Mouse (Mus musculus) MEL (cell line): ENCODE measurements around the gene Zfp653. TPM values are rescaled to one million over a fixed set of nuclear protein-coding genes. Genes with fewer than 3 reads are reported as not detected.

Experiments
- DNase-seq: peaks from one replicate; pipeline ENCODE4 v3.0.0; 2011; ENCODE audit warnings: low read depth, low spot score
- H3K27ac ChIP-seq: 2 replicates; pipeline ENCODE4 v1.5.1; 2012; ENCODE audit warnings: low read depth, mild to moderate bottlenecking, control low read depth, low read length, moderate library complexity; ENCODE audit not compliant: control insufficient read depth
- H3K27me3 ChIP-seq, 2 experiments: fragments of 150-350 bp in 1 of 2; sonication (generic) in 1 of 2; 2 replicates each; pipeline ENCODE4 v1.6.1; 2012; ENCODE audit warnings: low read length in 2 of 2, mild to moderate bottlenecking in 2 of 2, improper control_type of control experiment in 1 of 2, moderate library complexity in 1 of 2; ENCODE audit not compliant: insufficient read depth in 2 of 2, control insufficient read depth in 1 of 2
- H3K36me3 ChIP-seq, 2 experiments: 2 replicates each; pipeline ENCODE4 v1.6.1; 2012 to 2014; ENCODE audit warnings: low read length in 2 of 2, improper control_type of control experiment in 1 of 2, inconsistent platforms in 1 of 2, mild to moderate bottlenecking in 1 of 2; ENCODE audit not compliant: insufficient read depth in 2 of 2, control insufficient read depth in 1 of 2
- H3K4me1 ChIP-seq, 2 experiments: fragments of 150-350 bp in 1 of 2; sonication (generic) in 1 of 2; 2 replicates each; pipeline ENCODE4 v1.6.1; 2012; ENCODE audit warnings: low read length in 2 of 2, improper control_type of control experiment in 1 of 2, mild to moderate bottlenecking in 1 of 2; ENCODE audit not compliant: insufficient read depth in 2 of 2, control insufficient read depth in 1 of 2
- H3K4me3 ChIP-seq, 2 experiments: fragments of 150-350 bp in 1 of 2; sonication (generic) in 1 of 2; 2 replicates each; pipeline ENCODE4 v1.5.1; 2012; ENCODE audit warnings: low read depth in 2 of 2, low read length in 2 of 2, mild to moderate bottlenecking in 2 of 2, moderate library complexity in 2 of 2, control low read depth in 1 of 2, improper control_type of control experiment in 1 of 2; ENCODE audit not compliant: control insufficient read depth in 1 of 2, insufficient read depth in 1 of 2
- H3K79me2 ChIP-seq: 2 replicates; pipeline ENCODE4 v1.6.1; 2012; ENCODE audit warnings: mild to moderate bottlenecking, low read length, moderate library complexity; ENCODE audit not compliant: control insufficient read depth, poor library complexity, insufficient read depth
- H3K9ac ChIP-seq: 2 replicates; pipeline ENCODE4 v1.6.1; 2012; ENCODE audit warnings: low read depth, mild to moderate bottlenecking, control low read depth, low read length, moderate library complexity; ENCODE audit not compliant: control insufficient read depth, poor library complexity, severe bottlenecking
- H3K9me3 ChIP-seq: fragments of 150-350 bp; sonication (generic); replicated peaks from 2 replicates; pipeline ENCODE4 v1.6.1; 2012; ENCODE audit warnings: mild to moderate bottlenecking, low read length, improper control_type of control experiment, moderate library complexity; ENCODE audit not compliant: insufficient read depth
- BHLHE40 ChIP-seq: IDR thresholded peaks from 2 replicates; pipeline ENCODE4 v1.6.1; 2012; ENCODE audit warnings: low read depth, mild to moderate bottlenecking, inconsistent platforms, low read length, improper control_type of control experiment, borderline replicate concordance
- CTCF ChIP-seq, 3 experiments: IDR thresholded peaks in 2 of 3; conservative IDR thresholded peaks in 1 of 3; 2 replicates each; pipeline ENCODE4 v1.5.1; 2011 to 2012; ENCODE audit warnings: low read length in 3 of 3, low read depth in 2 of 3, mild to moderate bottlenecking in 2 of 3, improper control_type of control experiment in 1 of 3, inconsistent platforms in 1 of 3, mixed read lengths in 1 of 3, moderate library complexity in 1 of 3; ENCODE audit not compliant: control insufficient read depth in 1 of 3, insufficient read depth in 1 of 3, poor library complexity in 1 of 3, severe bottlenecking in 1 of 3
- E2F4 ChIP-seq: IDR thresholded peaks from 2 replicates; pipeline ENCODE4 v1.6.1; 2011; ENCODE audit warnings: low read depth, low read length, improper control_type of control experiment, borderline replicate concordance
- GABPA ChIP-seq: IDR thresholded peaks from 2 replicates; pipeline ENCODE4 v1.6.1; 2012; ENCODE audit warnings: low read depth, mild to moderate bottlenecking, inconsistent platforms, low read length, improper control_type of control experiment, moderate library complexity
- GATA1 ChIP-seq: IDR thresholded peaks from 2 replicates; pipeline ENCODE4 v1.6.1; 2011; ENCODE audit warnings: low read depth, low read length, improper control_type of control experiment
- MAX ChIP-seq: IDR thresholded peaks from 2 replicates; pipeline ENCODE4 v1.6.1; 2011; ENCODE audit warnings: low read length, improper control_type of control experiment
- MAZ ChIP-seq: IDR thresholded peaks from 2 replicates; pipeline ENCODE4 v1.6.1; 2012; ENCODE audit warnings: low read depth, mild to moderate bottlenecking, inconsistent platforms, low read length, improper control_type of control experiment
- MYB ChIP-seq: IDR thresholded peaks from 2 replicates; pipeline ENCODE4 v1.6.1; 2011; ENCODE audit warnings: mild to moderate bottlenecking, low read depth, low read length, improper control_type of control experiment
- MYC ChIP-seq: IDR thresholded peaks from 2 replicates; pipeline ENCODE4 v1.6.1; 2011; ENCODE audit warnings: low read depth, mild to moderate bottlenecking, low read length, improper control_type of control experiment, moderate library complexity
- NRF1 ChIP-seq: IDR thresholded peaks from 2 replicates; pipeline ENCODE4 v1.6.1; 2014; ENCODE audit warnings: low read depth, mild to moderate bottlenecking, inconsistent platforms, low read length, improper control_type of control experiment, moderate library complexity; ENCODE audit not compliant: poor library complexity, insufficient read depth, severe bottlenecking
- POLR2AphosphoS2 ChIP-seq: IDR thresholded peaks from 2 replicates; pipeline ENCODE4 v1.6.1; 2011; ENCODE audit warnings: low read length, improper control_type of control experiment
- SMC3 ChIP-seq: IDR thresholded peaks from 2 replicates; pipeline ENCODE4 v1.6.1; 2011; ENCODE audit warnings: low read depth, low read length, improper control_type of control experiment
- TAL1 ChIP-seq: IDR thresholded peaks from 2 replicates; pipeline ENCODE4 v1.6.1; 2012; ENCODE audit warnings: mild to moderate bottlenecking, inconsistent platforms, low read length, moderate library complexity, mixed read lengths
- TBP ChIP-seq: IDR thresholded peaks from 2 replicates; pipeline ENCODE4 v1.8.0; 2011; ENCODE audit warnings: low read depth, low read length, improper control_type of control experiment
- TCF12 ChIP-seq: IDR thresholded peaks from 2 replicates; pipeline ENCODE4 v1.6.1; 2014; ENCODE audit warnings: low read depth, mild to moderate bottlenecking, inconsistent platforms, low read length, improper control_type of control experiment, moderate library complexity
- ZNF384 ChIP-seq: IDR thresholded peaks from 2 replicates; pipeline ENCODE4 v1.6.1; 2012; ENCODE audit warnings: low read depth, mild to moderate bottlenecking, inconsistent platforms, low read length, improper control_type of control experiment
- polyA plus RNA-seq, 2 experiments: library from polyadenylated mRNA; stranded (reverse) in 1 of 2; unstranded in 1 of 2; fragments of >175 nt in 1 of 2; fragments of >200 nt in 1 of 2; gene quantifications; 2 replicates each; pipeline versions ENCODE4 v1.2.1 to v1.2.4; 2012; ENCODE audit warnings: low replicate concordance in 2 of 2, low read depth in 1 of 2; ENCODE audit not compliant: insufficient read length in 2 of 2, insufficient read depth in 1 of 2, missing spikeins in 1 of 2
- total RNA-seq: library from RNA; depleted of rRNA; stranded (reverse); fragments of 300-350 nt; gene quantifications from 2 replicates; pipeline ENCODE4 v1.2.3, GENCODE M21; 2012

The Zfp653 gene
- total and polyA plus RNA-seq, 3 experiments, result 19.2 to 40.4 TPM; not detected in 1

GRCm38 (mm10) chr9:22061339-22061738 is 9.8 kb downstream of the Zfp653 start:
- no peak overlapping the region for H3K4me3 ChIP-seq
- no peaks in the 10 kb centered on the region for H3K4me1 ChIP-seq
- no peaks in the 10 kb centered on the region for H3K9me3 ChIP-seq
- no peak for DNase-seq
- no peak overlapping the region for H3K27ac ChIP-seq
- H3K36me3 ChIP-seq, result peaks cover 0 to 11% of the 10 kb centered on the region in 2 experiments; a peak in 2 of 4 replicates
- H3K9ac ChIP-seq, result no peak overlapping the region
- no peaks in the 10 kb centered on the region for H3K79me2 ChIP-seq
- no peaks in the 10 kb centered on the region for H3K27me3 ChIP-seq
- no peak for TF ChIP-seq NRF1
- TF ChIP-seq GATA1, result no peak
- TF ChIP-seq ZNF384, result no peak
- no peak for TF ChIP-seq E2F4
- 0 out of 2 replicates have a peak, but pooled peaks have one; percentile 7 for TF ChIP-seq MAX
- no peak for TF ChIP-seq MAZ
- TF ChIP-seq TBP, result no peak

DNA sequence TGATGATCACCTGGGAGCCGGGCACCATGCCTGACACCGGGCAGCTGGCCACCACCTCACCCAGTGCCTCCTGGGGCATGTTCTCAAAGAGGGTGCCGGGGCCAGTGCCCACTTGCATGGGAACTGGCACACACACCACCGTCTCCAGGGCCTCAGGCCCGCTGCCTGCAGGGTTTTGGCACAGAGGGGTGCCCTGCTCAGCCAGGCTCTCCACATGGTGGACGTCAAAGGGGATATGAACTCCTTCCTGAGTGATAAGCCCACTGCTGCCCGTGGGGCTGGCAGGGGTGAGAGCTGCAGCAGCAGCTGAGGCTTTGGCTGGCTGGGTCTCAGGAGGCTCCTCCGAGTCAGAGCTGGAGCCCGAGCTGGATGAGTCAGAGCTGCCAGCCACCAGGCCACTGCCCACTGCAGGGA is 13.2 kb downstream of the Zfp653 start:
- H3K27me3 ChIP-seq, result no peaks in the 10 kb centered on the region
- H3K9ac ChIP-seq, result no peak overlapping the region
- H3K79me2 ChIP-seq, result no peaks in the 10 kb centered on the region

DNA sequence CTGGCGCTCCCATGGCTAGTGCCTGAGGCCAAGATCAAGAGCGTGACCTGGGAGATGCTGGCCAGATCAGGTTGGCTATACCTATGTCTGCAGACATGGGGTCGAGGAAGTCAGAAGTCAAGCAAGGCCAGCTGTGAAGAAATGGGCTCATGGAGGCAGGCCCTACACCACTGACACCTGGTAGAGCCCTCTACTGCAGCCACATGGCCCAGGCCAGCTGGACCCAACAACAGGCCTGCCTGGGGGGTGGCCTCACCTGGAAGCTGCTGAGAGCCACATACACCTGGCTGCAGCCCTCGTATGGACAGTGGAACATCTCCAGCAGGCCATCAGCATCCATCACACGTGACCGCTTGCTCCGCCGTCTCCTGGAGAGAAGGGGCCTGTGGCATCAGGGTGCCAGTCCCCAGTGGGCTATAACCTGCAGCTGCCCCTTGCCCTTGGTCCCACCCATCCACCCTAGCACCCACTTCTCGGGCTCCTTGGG is 14.1 kb downstream of the Zfp653 start:
- no peaks in the 10 kb centered on the region for H3K27me3 ChIP-seq
- DNase-seq, result no peak
- no peak overlapping the region for H3K4me3 ChIP-seq
- peaks cover 0 to 7% of the 10 kb centered on the region in 2 experiments; a peak in 2 of 4 replicates for H3K36me3 ChIP-seq
- H3K9ac ChIP-seq, result no peak overlapping the region
- H3K9me3 ChIP-seq, result no peaks in the 10 kb centered on the region
- TF ChIP-seq MYC (no peak), GATA1 (no peak), NRF1 (no peak), GABPA (no peak), MYB (no peak), BHLHE40 (no peak), TAL1 (no peak), SMC3 (no peak), POLR2AphosphoS2 (no peak), TCF12 (no peak)
- no peaks in the 10 kb centered on the region for H3K79me2 ChIP-seq
- H3K4me1 ChIP-seq, result no peaks in the 10 kb centered on the region
- no peak overlapping the region for H3K27ac ChIP-seq

More for the DNA sequence above, 13.2 kb downstream of the Zfp653 start:
- no peaks in the 10 kb centered on the region for H3K4me1 ChIP-seq
- no peak overlapping the region for H3K27ac ChIP-seq
- TF ChIP-seq NRF1 (no peak), MYC (no peak), CTCF (IDR thresholded peaks at IDR 0.05 in 2 of 3, conservative IDR thresholded peaks at IDR 0.05 in 1 of 3; ENCODE audit: control insufficient read depth in 1 of 3, insufficient read depth in 1 of 3, low read depth in 2 of 3, low read length in 3 of 3, poor library complexity in 1 of 3, severe bottlenecking in 1 of 3) (no peak)
- DNase-seq, result no peak
- no peaks in the 10 kb centered on the region for H3K9me3 ChIP-seq
- H3K36me3 ChIP-seq, result peaks cover 0 to 7% of the 10 kb centered on the region in 2 experiments; a peak in 2 of 4 replicates
- no peak overlapping the region for H3K4me3 ChIP-seq
